Mouse (Mus musculus): ENCODE results near the gene Maff. TPM values are rescaled to one million over a fixed set of nuclear protein-coding genes. Genes with fewer than 3 reads are reported as not detected.

Maff gene
- total RNA-seq, 2 experiments from 2014 or later: 4.8 to 6.0 TPM

DNA sequence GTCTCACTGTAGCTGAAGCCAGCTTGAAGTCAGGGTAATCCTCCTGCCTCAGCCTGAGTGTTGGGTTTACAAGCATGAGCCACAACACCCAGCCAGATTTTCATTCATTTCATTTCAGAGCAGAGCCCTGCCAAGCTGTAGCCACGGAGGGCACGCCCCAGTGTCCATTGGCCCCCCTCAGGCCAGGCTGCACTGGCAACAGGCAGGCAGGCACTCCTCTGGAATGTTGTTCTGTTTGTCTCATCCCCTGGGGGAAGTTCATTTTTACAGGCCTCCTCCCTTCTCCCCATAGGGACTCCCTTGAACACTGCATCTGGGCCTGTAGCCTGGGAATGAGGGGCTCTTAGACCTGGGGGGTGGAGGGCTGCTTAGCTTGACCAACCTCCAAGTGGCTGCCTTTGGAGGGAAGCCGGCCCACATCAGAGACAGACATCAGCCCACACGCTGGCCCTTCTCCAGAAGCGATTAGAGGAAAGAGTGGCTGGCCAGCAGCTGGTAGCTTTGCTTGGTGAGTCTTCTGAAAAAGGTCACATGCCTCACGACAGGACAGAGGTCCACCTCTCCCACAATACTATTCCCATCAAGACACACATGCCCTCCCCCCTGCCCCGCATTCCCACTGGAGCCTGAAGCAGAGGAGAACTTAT, 45.1 kb downstream of the Maff start:
- DNase-seq: peak; percentile 88 to 89
- intact Hi-C loops (cut with DNase I): no loop called here

DNA sequence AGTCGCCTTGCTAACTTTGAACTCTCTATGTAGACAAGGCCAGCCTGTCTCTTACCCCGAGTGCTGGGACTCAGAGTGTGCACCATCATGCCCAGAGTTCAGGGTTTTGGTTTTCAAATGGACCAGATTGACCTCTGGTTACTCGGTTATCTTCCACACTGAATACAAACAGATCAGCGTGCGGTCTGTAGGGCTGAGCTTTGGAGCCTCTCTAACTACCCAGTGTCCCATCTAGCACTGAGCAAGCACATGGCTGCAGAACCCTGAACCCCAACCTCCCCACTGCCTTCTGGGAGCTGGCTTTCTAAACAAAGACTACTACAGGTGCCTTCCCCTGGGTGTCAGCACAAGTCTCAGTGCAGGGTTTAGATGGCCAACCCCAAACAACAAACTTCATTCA, 46.1 kb downstream of the Maff start:
- no peak for DNase-seq
- intact Hi-C loops (cut with DNase I): no loop called here

DNA sequence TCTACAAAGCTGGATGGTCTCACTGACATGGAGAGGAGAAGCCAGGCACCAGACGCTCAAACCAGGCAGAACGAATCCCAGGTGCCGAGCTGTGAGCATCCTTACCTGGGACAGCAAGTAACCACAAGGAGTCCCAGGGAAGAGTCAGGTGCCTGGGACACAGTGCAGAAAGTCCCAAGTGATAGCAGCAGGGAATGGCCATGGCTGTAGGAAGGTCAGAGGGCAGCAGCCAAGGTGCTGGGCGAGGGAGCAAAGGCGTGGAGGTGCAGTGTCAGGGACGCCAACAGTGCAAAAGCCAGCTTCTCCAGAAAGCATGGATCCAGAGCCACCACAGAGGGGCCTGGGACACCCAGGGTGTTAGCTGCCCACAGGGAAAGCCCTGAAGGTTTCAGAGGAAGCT, 46.7 kb downstream of the Maff start:
- no peak for DNase-seq
- intact Hi-C loops (cut with DNase I): no loop called here

DNA sequence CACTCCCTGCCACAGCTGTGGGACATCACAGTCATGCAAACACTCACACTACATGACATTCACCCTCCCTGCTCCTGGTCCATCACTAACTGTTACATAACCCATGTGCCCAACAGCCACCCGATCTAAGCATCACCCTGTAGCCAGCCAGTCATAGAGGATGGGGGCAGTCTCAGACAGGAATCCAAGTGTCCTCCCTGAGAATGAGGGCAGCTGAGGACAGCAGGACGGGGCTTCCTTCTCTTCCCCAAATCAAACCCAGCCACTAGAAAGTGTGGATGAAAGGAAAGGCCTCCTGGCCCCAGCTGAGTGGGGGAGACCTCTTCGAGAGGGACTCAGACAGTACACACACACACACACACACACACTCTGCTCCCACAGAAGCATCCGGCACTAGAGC, 48.4 kb downstream of the Maff start:
- intact Hi-C loops (cut with DNase I): loop anchor here (2.0 kb wide), 1 partner anchor 14 kb away; no protein-coding TSS in a partner anchor
- no peak for DNase-seq

DNA sequence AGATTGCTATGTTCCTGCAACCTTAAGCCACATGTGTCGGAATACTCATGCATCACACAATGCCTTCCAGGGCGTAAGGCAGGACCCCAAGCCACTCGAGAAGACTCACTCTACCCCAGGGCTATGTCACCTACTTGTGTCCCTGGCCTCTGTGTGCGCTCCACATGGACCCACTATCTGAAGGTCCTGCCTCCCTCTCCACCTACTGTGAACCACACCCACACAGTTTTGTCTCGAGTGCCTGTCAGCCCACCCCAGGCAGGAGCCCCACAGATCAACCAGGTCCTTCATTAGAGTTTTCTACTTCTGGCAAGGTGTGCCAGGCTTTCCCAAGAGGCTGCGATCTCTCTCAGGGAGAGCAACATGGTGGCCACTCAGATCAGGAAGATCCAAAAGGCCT, 48.9 kb downstream of the Maff start:
- intact Hi-C loops (cut with DNase I): loop anchor here (2.0 kb wide), 1 partner anchor 14 kb away; no protein-coding TSS in a partner anchor
- no peak for DNase-seq

DNA sequence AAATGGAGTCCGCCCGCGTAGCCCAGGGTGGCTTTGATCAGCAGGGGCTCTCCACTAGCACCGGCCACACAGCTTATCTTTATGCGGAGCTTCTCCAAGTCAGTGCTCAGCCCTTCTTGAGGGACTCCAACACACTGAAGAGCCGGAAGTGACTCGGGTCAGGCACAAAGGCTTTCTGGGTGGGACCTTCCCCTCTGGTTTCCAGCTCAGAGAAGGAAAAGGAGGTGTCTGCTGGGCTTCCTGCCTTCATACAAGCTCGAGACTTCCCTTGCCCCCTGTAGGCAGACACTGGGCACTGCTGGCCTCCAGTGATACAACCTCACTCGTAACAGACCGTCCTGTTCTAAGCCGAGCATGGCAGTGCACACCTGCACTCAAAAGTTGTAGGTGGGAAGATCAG, 50.3 kb downstream of the Maff start:
- DNase-seq: peak; percentile 73
- intact Hi-C loops (cut with DNase I): no loop called here

DNA sequence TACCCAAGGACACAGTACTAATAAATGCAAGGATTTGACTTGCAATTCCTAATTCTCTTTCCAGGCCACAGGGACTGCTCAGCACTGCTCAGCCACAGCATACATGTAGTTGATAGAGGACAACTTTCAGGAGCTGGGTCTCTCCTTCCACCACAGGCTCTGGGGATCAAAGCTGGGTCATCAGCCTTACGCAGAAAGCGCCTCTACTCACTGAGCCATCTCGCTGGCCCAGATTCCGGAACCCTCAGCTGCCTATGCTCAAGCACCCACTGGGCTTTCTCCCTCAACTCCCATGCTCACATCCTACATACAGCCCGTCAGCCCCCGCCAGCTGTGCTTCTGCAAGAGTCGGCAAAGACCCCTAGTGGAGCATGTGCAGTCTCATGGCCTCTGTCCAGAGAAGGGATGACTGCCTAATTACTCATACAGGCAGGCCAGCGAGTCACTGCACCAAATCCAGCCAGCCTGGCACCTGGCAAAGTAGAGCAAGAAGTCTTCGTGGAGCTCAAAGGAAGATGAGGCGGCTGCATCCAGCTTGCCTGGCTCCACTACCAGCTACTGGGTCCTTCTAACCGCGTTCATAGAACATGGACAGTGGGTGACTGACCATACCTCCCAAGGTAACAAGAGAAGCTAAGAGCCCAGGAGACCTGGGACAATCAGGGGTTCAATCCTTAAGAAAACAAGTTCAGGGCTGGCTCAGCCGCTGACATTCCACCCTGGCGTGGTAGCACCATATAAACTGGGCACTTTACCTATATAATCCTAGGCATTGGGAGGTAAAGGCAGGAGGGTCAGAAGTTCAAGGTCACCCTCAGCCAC, 53.0 kb downstream of the Maff start:
- DNase-seq: peak in 1 of 2 experiments; percentile 41
- intact Hi-C loops (cut with DNase I): loop anchor here (2.0 kb wide), 1 partner anchor 37 kb away; no protein-coding TSS in a partner anchor

DNA sequence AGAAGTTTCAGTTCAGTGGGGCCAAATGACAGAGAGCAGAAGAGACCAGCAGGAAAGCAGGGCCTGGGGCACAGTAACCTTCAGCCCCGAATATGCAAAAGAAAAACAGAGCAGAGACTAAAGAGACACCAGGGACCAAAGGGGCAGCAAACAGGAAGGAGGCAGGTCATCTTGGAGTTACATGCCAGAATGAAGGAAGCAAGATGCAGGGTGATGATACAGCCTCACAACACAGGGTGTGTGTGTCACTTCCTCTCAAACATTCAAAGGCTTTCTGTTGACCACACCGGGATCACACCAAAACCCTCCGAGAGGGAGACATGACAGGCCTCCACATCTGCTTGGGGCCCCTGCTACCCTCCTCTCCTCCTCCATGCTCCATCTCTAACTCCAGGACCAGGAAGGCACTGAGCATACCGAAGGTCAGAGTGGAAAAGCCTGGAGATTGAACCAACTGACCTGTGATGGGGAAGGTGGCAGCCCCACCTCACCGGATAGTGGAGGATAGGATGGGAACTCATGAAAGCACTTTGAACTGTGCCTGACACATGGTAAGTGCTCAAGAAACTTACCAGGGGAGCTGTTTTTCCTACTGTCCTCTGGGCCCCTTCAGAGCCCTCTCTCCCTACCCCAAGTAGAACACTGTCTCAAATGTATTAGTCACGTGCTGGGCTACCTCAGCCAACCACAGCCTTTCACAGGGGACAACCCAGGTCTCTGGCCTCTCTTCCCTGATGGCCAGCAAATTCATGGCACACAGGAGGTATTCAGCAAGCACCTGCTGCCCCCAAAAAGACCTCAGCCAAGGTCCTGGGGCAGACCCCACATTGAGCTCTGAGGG, 53.9 kb downstream of the Maff start:
- intact Hi-C loops (cut with DNase I): loop anchor here (2.0 kb wide), 1 partner anchor 36 kb away; no protein-coding TSS in a partner anchor
- DNase-seq: no peak

DNA sequence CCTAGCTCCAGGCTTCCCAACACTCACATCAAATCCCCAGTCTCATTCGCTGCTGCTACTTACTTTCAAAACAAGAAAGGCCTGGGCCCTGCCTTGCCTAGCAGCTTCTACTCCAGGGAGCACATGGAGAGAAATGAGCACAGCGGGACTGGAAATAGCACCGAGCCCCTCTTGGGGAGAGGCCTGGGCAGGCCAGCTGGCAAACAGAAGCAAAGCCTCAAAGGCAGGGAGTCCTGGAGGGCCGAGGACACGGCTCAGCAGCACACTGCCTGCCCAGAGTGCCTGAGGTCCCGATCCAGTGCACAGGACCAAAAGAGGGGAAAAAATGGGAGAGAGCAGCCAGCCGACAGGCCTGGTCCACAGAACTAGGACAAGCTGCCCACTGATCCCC, 54.5 kb downstream of the Maff start:
- intact Hi-C loops (cut with DNase I): loop anchor here (2.0 kb wide), 1 partner anchor 36 kb away; no protein-coding TSS in a partner anchor
- DNase-seq: peak; percentile 64 to 65

DNA sequence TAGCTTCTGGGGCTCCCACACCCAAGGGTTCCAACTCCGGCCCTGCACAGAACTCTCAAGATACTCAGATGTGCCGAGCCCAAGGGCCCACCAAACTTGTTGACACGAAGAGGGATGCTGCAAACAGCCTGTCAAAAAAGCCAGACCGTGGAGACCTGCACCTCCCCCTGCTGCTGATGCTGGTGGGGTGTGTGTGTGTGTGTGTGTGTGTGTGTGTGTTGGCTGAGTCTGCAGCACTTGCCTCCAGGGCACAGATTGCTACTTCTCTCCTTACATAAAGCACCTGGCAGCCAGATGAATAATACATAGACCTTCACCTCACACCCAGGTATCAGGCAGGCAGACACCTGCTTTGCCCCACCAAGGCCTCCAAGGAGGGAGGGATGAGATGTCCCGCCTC, 55.8 kb downstream of the Maff start:
- DNase-seq: no peak
- intact Hi-C loops (cut with DNase I): no loop called here

DNA sequence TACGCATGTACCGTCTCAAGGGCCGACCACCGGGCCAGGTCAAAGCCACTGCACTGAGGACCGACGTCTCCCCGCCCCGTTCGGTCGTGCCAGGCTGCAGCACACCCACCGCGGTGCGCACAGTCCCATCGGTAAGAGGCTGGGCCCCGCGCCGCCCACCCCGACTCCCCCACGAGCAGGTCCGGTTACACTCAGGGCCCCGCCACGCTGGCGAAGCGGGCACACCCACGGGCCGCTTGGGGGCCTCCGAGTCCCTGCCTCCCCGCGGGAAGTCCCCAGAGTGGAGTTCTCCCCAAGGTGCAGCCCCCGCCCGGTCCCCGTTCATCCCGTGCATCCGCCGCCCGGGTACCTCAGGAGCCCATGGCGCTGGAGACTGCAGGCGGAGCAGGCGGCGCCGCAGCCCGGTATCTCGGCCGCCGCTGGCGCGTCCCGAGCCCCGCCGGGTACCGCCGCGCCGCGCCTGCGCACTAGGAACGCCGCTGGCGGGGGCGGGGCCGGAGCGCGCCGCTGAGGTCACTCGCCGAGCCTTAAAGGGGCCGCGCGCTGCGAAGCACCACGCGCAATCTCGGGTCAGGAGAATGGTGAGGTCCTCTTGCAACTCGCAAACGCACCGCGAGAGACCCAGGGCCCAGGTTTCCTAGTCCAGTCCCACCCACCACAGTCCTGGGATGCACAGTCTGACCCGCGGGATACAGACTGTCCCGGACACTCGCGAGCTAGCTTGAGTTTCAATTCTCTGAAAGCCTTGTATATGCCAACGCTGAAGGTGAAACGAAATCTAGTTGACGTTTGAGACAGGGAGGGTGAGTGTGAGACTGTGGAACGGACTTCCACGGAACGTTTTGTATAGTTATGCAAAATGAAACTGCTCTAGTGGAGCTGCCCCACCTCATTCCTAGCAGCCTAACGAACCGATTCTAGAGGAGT, 56.7 kb downstream of the Maff start, which contains the start of gene Tmem184b:
Gene Tmem184b (minus strand): TSS at position 734 of the 927 bp plus-strand sequence.
- DNase-seq: peak; percentile 92
- intact Hi-C loops (cut with DNase I): no loop called here

DNA sequence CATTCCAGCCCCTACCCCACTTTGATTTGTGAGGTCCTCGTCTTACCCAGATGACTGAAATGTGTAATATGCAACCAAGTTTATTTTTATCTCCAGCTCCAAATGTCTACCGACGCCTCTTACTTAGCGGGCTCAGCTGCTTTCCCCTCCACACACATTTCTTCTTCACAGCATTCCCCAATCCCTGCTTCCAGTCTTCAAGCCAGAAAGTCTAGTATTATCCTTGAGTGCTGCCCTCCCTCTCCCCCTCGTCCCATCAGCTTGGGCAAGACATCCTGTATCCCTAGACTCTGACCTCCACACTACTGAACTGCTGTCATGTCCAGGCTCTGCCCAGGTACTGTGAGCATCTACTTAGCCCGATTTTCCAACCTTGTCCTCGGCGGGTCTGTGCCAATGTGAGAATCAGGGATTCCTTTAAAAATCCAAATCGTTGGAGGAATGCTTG, 57.4 kb downstream of the Maff start:
- DNase-seq: peak in 1 of 2 experiments; percentile 34
- intact Hi-C loops (cut with DNase I): no loop called here

DNA sequence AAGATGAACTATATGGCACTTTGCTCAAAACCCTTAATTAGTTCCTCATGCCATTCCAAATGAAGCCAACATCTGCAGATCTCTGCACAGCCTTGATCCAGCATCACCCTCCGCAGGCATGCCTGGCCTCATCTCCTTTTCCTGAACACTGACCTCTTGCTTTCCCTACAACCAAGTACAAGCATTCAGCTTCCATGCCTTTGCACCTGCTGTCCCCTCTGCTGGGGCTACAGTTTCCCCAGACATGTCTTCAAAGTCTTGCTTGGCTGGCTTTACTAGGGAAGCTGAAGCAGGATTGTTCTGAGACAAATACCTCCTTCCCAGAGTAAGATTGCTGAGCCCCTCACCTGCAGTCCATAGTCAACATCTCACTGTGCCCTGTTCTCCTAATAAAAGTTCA, 57.9 kb downstream of the Maff start:
- no peak for DNase-seq
- intact Hi-C loops (cut with DNase I): no loop called here

DNA sequence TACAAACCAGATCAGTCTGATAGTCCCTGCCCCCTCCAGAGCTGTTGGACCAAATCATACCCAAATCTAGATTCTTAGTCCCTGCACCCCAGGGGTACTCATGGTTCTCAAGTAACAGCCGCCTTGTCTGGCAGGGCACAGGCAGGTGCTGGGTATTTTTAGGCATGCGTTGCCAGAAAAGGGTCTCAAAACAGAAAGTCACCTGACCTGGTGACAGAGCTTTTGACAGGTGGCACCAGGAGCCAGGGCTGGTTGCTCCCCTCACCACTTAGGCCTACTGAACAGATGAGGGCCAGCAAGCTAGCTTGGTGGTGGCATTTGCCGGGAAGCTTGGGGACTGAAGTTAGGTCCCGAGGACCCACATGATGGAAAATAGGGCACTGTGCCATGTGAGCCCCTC, 60.1 kb downstream of the Maff start:
- intact Hi-C loops (cut with DNase I): no loop called here
- DNase-seq: no peak

Small RNA genes lying within 50 kb of the gene (microRNA-seq; reads per million reads assigned to microRNA genes)
- 1.7 to 4.7 reads per million in 2 experiments for gene Mir1943

Other genes with a start within 250 kb of the Maff start
- 10 to 100 TPM; 80.2 to 82.8 TPM for gene Micall1, start 237.7 kb upstream of the Maff start, total RNA-seq (2021)
- 100 to 1,000 TPM; 118 to 130 TPM for gene Polr2f, start 205.6 kb upstream of the Maff start, total RNA-seq (2021)
- gene 1700088E04Rik, start 205.4 kb upstream of the Maff start, total RNA-seq (2021): 1 to 10 TPM; 1.8 to 2.3 TPM
- gene Sox10, start 181.4 kb upstream of the Maff start, total RNA-seq (2021): 1 to 10 TPM; 1.6 to 2.4 TPM
- 10 to 100 TPM; 25.1 to 25.8 TPM for gene Pick1, start 117.4 kb upstream of the Maff start, total RNA-seq (2021)
- gene Gm49486, start 117.2 kb upstream of the Maff start, total RNA-seq (2021): 1 to 10 TPM; 1.0 to 1.1 TPM
- under 1 TPM; 0.15 to 0.24 TPM for gene Slc16a8, start 91.9 kb upstream of the Maff start, total RNA-seq (2021)
- gene Baiap2l2, start 61.1 kb upstream of the Maff start, total RNA-seq (2021): under 1 TPM in 1 of 2 experiments, not detected in 1; 0.62 TPM
- 10 to 100 TPM in 1 of 2 experiments, 1 to 10 TPM in 1; 9.1 to 11.1 TPM for gene Pla2g6, start 18.2 kb upstream of the Maff start, total RNA-seq (2021)
- 10 to 100 TPM; 59.2 to 67.8 TPM for gene Tmem184b, start 56.9 kb downstream of the Maff start, total RNA-seq (2021)
- 10 to 100 TPM; 79.6 to 81.4 TPM for gene Csnk1e, start 108.9 kb downstream of the Maff start, total RNA-seq (2021)
- gene Kcnj4, start 158.6 kb downstream of the Maff start, total RNA-seq (2021): under 1 TPM; 0.27 to 0.31 TPM
- 10 to 100 TPM; 21.4 to 24.2 TPM for gene Kdelr3, start 169.8 kb downstream of the Maff start, total RNA-seq (2021)
- gene Ddx17, start 200.1 kb downstream of the Maff start, total RNA-seq (2021): 100 to 1,000 TPM; 186 to 188 TPM

Data from heart, postnatal 10 days (tissue).